ENCODE assay signal across 30 mouse cellular contexts in the genomic region with DNA sequence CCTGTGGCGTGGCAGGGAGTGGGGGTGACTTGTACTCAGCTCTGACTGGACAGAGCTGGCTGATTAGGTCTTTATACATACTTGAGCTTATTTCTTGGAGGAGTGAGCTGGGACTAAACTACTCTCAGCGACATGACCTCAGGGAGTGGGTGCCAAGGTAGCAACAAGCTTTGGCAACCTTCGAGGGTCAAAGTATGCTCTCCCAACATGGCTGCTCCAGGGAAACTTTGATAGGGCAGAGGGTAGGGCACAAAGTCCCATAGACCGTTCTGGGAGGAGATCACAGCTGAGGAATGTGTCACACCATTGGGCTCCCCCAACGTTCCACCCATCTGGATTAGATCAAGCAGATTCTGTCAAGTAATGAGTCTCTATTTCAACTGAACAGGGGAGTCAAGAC. TPM values are rescaled to one million over a fixed set of nuclear protein-coding genes. Genes with fewer than 3 reads are reported as not detected.
A peak's percentile ranks its signal among the peaks of the same experiment; 100 is the strongest.
DNase-seq lines count a peak whose midpoint lies in the region; ATAC-seq and TF ChIP-seq lines count a peak whose summit lies in the region.
"Had no signal": no experiment of that assay in that cellular context is flagged by ENCODE, and none has a peak within 500 bp of the region (broad histone marks: within the 10 kb centered on the region; RNA-seq: fewer than 3 reads in every experiment).

No protein-coding gene starts in this region.

- WGBS in kidney, embryonic 14.5 days: 68% methylated on average over 5 of the region's 5 CpGs
- 36% methylated on average over 5 of the region's 5 CpGs for WGBS in liver, adult 2 months
- 73% methylated on average over 5 of the region's 5 CpGs for WGBS in liver, embryonic 11.5 days
- 78% methylated on average over 5 of the region's 5 CpGs for WGBS in hindbrain, embryonic 16.5 days

- no peak for TF ChIP-seq POLR2A in liver, adult 2 months (IDR thresholded peaks at IDR 0.05; ENCODE audit: extremely low read depth, insufficient read depth, low read length)

- no peak overlapping the region for H3K4me2 ChIP-seq in kidney, embryonic 14.5 days (replicated peaks; ENCODE audit: low read depth, low read length)
- no peak overlapping the region for H3K4me2 ChIP-seq in liver, embryonic 11.5 days
- H3K4me2 ChIP-seq in hindbrain, embryonic 16.5 days (ENCODE audit: low read length): no peak overlapping the region
- H3K4me2 ChIP-seq: heart, embryonic 11.5 days; hindbrain, embryonic 12.5 days; liver, embryonic 15.5 days; midbrain, embryonic 12.5 days; neural tube, embryonic 12.5 days had no signal

- peak; percentile 33 for DNase-seq in kidney, adult 18-20 months
- DNase-seq in liver, adult 2 months (ENCODE audit: extremely low read depth, low read depth, low spot score): peak; percentile 91
- no peak for DNase-seq in liver, embryonic 11.5 days (ENCODE audit: low spot score)
- DNase-seq in kidney, postnatal 36 days: peak; percentile 45 to 61
- DNase-seq: adrenal gland, adult 8-10 months; B cell, adult 2 months; cerebellum, adult 2 months; gastrocnemius, adult 2 months; gastrocnemius, postnatal 36 days; heart, adult 18-20 months; heart, postnatal 36 days; layer of hippocampus, postnatal 36 days; right cerebral cortex, adult 18-20 months; thymus, postnatal 4 days had no signal

- no peaks in the 10 kb centered on the region for H3K79me2 ChIP-seq in liver, adult 2 months (ENCODE audit: control insufficient read depth, insufficient read depth, low read length)

- no peak overlapping the region for H3K4me3 ChIP-seq in kidney, embryonic 14.5 days (ENCODE audit: low read length)
- no peak overlapping the region for H3K4me3 ChIP-seq in liver, adult 2 months (ENCODE audit: insufficient read depth, low read depth, low read length)
- H3K4me3 ChIP-seq in liver, embryonic 11.5 days (ENCODE audit: low read depth, low read length): no peak overlapping the region
- no peak overlapping the region for H3K4me3 ChIP-seq in hindbrain, embryonic 16.5 days (ENCODE audit: low read length)
- H3K4me3 ChIP-seq: erythroblast, embryonic 14.5 days; gastrocnemius, adult 2 months; hindbrain, embryonic 12.5 days; liver, embryonic 15.5 days; megakaryocyte, embryonic 14.5 days; midbrain, embryonic 12.5 days; myocyte; neural tube, embryonic 12.5 days had no signal

- no peak for TF ChIP-seq CTCF in liver, adult 2 months (IDR thresholded peaks at IDR 0.05; ENCODE audit: low read depth, low read length)

- no peaks in the 10 kb centered on the region for H3K4me1 ChIP-seq in kidney, embryonic 14.5 days (ENCODE audit: control insufficient read depth, insufficient read depth, low read length)
- peaks cover 23% of the 10 kb centered on the region for H3K4me1 ChIP-seq in liver, adult 2 months (ENCODE audit: control insufficient read depth, insufficient read depth, low read length)
- H3K4me1 ChIP-seq in liver, embryonic 11.5 days (replicated peaks; ENCODE audit: control insufficient read depth, insufficient read depth, low read length): no peaks in the 10 kb centered on the region
- no peaks in the 10 kb centered on the region for H3K4me1 ChIP-seq in hindbrain, embryonic 16.5 days (ENCODE audit: control insufficient read depth, insufficient read depth, low read depth, low read length)
- H3K4me1 ChIP-seq: hindbrain, embryonic 12.5 days; liver, embryonic 15.5 days; midbrain, embryonic 12.5 days; neural tube, embryonic 12.5 days had no signal

- no peak overlapping the region for H3K27ac ChIP-seq in kidney, embryonic 14.5 days (ENCODE audit: low read depth, low read length)
- peak overlapping the region; percentile 64 for H3K27ac ChIP-seq in liver, adult 2 months (replicated peaks; ENCODE audit: insufficient read depth, low read depth, low read length)
- H3K27ac ChIP-seq in liver, embryonic 11.5 days (ENCODE audit: low read depth, low read length): no peak overlapping the region
- H3K27ac ChIP-seq in hindbrain, embryonic 16.5 days (ENCODE audit: low read depth, low read length): no peak overlapping the region
- H3K27ac ChIP-seq: gastrocnemius, adult 2 months; hindbrain, embryonic 12.5 days; kidney, postnatal 0 days; liver, embryonic 15.5 days; midbrain, embryonic 12.5 days; neural tube, embryonic 12.5 days had no signal

- H3K9me3 ChIP-seq in kidney, embryonic 14.5 days (ENCODE audit: control insufficient read depth, low read length): no peaks in the 10 kb centered on the region
- no peaks in the 10 kb centered on the region for H3K9me3 ChIP-seq in liver, embryonic 11.5 days (ENCODE audit: control insufficient read depth, low read length)
- H3K9me3 ChIP-seq in hindbrain, embryonic 16.5 days (ENCODE audit: control insufficient read depth, low read length): no peaks in the 10 kb centered on the region
- H3K9me3 ChIP-seq: hindbrain, embryonic 12.5 days; liver, embryonic 15.5 days; megakaryocyte, embryonic 14.5 days; midbrain, embryonic 12.5 days; neural tube, embryonic 12.5 days had no signal

- no peak for ATAC-seq in kidney, embryonic 14.5 days (ENCODE audit: low FRiP score, low TSS enrichment)
- no peak for ATAC-seq in liver, embryonic 11.5 days (replicated peaks; ENCODE audit: low FRiP score)
- ATAC-seq in hindbrain, embryonic 16.5 days: no peak
- ATAC-seq: forebrain, embryonic 16.5 days had no signal

- no peak overlapping the region for H3K9ac ChIP-seq in kidney, embryonic 14.5 days (ENCODE audit: low read depth, low read length)
- H3K9ac ChIP-seq in liver, adult 2 months (ENCODE audit: low read depth, low read length): no peak overlapping the region
- no peak overlapping the region for H3K9ac ChIP-seq in liver, embryonic 11.5 days (ENCODE audit: low read depth, low read length)
- no peak overlapping the region for H3K9ac ChIP-seq in hindbrain, embryonic 16.5 days (ENCODE audit: low read depth, low read length)
- H3K9ac ChIP-seq: hindbrain, embryonic 12.5 days; liver, embryonic 15.5 days; midbrain, embryonic 12.5 days; neural tube, embryonic 12.5 days had no signal

- H3K36me3 ChIP-seq in kidney, embryonic 14.5 days (ENCODE audit: control insufficient read depth, insufficient read depth, low read length): no peaks in the 10 kb centered on the region
- no peaks in the 10 kb centered on the region for H3K36me3 ChIP-seq in liver, adult 2 months (ENCODE audit: control insufficient read depth, insufficient read depth, low read length)
- no peaks in the 10 kb centered on the region for H3K36me3 ChIP-seq in liver, embryonic 11.5 days (ENCODE audit: control insufficient read depth, insufficient read depth, low read length)
- no peaks in the 10 kb centered on the region for H3K36me3 ChIP-seq in hindbrain, embryonic 16.5 days (ENCODE audit: control insufficient read depth, insufficient read depth, low read length)
- H3K36me3 ChIP-seq: hindbrain, embryonic 12.5 days; liver, embryonic 15.5 days; midbrain, embryonic 12.5 days; neural tube, embryonic 12.5 days had no signal

- no peaks in the 10 kb centered on the region for H3K27me3 ChIP-seq in kidney, embryonic 14.5 days (ENCODE audit: control insufficient read depth, insufficient read depth, low read length)
- H3K27me3 ChIP-seq in liver, adult 2 months (ENCODE audit: control insufficient read depth, insufficient read depth, low read length): no peaks in the 10 kb centered on the region
- no peaks in the 10 kb centered on the region for H3K27me3 ChIP-seq in liver, embryonic 11.5 days (replicated peaks; ENCODE audit: control insufficient read depth, insufficient read depth, low read length)
- no peaks in the 10 kb centered on the region for H3K27me3 ChIP-seq in hindbrain, embryonic 16.5 days (replicated peaks; ENCODE audit: control insufficient read depth, insufficient read depth, low read length)
- H3K27me3 ChIP-seq: hindbrain, embryonic 12.5 days; liver, embryonic 15.5 days; midbrain, embryonic 12.5 days; neural tube, embryonic 12.5 days had no signal

RNA-seq across cellular contexts. Expression of gene 1700001C02Rik, which starts 18.7 kb away (rescaled TPM):
- not detected in 2 replicates for polyA plus RNA-seq in kidney, embryonic 14.5 days (2014; fragmentation: Nextera tagmentation; extraction: Ambion mirVana)
- not detected in 2 replicates for total RNA-seq in liver, adult 2 months (2014; rRNA removed)
- polyA plus RNA-seq in liver, adult 2 months (2012; rRNA removed): not detected in 2 replicates
- not detected in 2 replicates for polyA plus RNA-seq in liver, embryonic 11.5 days (2014; fragmentation: Nextera tagmentation; extraction: Ambion mirVana)
- polyA plus RNA-seq in hindbrain, embryonic 16.5 days (2015; fragmentation: Nextera tagmentation; extraction: Ambion mirVana): 1.8 and 1.9 TPM in 2 replicates
- total RNA-seq: adrenal gland, adult 8-10 months; gastrocnemius, adult 2 months; gastrocnemius, postnatal 36 days; heart, adult 18-20 months; heart, postnatal 36 days; layer of hippocampus, postnatal 36 days; left cerebral cortex, postnatal 4 days had no signal
- polyA plus RNA-seq: erythroblast, embryonic 14.5 days; forebrain, embryonic 11.5 days; heart, embryonic 11.5 days; kidney, postnatal 0 days; limb, embryonic 14.5 days; liver, embryonic 15.5 days; midbrain, embryonic 12.5 days; myocyte; neural tube, embryonic 12.5 days; spleen, adult 2 months had no signal

RNA-seq across cellular contexts. Expression of gene Otof, which starts 22.9 kb away (rescaled TPM):
- polyA plus RNA-seq in kidney, embryonic 14.5 days (2014; fragmentation: Nextera tagmentation; extraction: Ambion mirVana): 0.03 and 0.09 TPM in 2 replicates
- not detected in 2 replicates for total RNA-seq in liver, adult 2 months (2014; rRNA removed)
- polyA plus RNA-seq in liver, adult 2 months (2012; rRNA removed): 0.01 TPM in 1 of 2 replicates, not detected in the other
- polyA plus RNA-seq in liver, embryonic 11.5 days (2014; fragmentation: Nextera tagmentation; extraction: Ambion mirVana): 0.05 and 0.18 TPM in 2 replicates
- 7.7 and 8.8 TPM in 2 replicates for polyA plus RNA-seq in hindbrain, embryonic 16.5 days (2015; fragmentation: Nextera tagmentation; extraction: Ambion mirVana)
- total RNA-seq: heart, adult 18-20 months; heart, postnatal 36 days had no signal
- polyA plus RNA-seq: erythroblast, embryonic 14.5 days; liver, embryonic 15.5 days; myocyte had no signal
